Mouse (Mus musculus) cerebellum, postnatal 4 days (tissue): Measurements from ENCODE around the gene Samd11.
A peak's percentile ranks its signal among the peaks of the same experiment; 100 is the strongest.

Experiments used
- DNase-seq, 2 experiments: peaks; one replicate each; pipeline ENCODE4 v3.0.0; 2022; ENCODE audit warnings: low spot score in 2 of 2, mixed read lengths in 1 of 2

Samd11 gene

DNA sequence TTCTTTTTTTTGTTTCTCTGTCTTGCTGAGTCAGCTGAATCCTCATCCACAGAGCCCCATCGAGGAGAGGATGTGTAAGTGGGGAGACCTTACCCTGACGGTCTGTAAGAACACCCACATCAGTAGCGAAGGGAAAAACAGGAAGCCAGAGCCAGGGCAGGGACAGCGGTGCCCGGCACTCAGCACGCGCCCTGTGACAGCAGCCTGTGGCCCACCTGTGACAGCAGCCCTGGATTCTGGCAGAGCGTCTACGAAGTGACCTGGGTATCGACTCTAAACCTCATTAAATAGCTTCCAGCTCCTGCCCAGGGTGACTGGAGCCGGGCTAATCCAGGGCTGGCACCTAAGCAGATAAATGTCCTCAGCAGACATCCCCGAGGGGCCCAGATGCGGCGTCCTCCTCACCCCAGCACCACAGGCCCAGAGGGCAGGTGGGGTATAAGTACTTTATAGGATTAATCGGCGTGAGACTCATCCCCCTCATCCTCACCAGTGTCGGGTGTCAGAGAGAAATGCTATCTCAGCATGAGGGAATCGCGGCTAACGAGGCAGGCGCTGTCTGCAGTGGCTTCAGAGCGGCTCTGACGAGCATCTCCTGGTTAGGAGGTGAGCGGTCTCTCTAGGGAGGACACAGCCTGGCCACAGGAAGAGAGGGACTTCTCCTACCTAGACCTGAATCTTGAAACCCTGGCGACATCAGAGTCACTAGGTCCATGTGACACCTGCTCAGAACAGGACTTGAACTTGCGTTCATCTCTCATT lies at the start of gene Samd11:
Gene Samd11, minus strand, starts transcription at position 580 of the 762 bp plus-strand sequence.
- DNase-seq = no peak

DNA sequence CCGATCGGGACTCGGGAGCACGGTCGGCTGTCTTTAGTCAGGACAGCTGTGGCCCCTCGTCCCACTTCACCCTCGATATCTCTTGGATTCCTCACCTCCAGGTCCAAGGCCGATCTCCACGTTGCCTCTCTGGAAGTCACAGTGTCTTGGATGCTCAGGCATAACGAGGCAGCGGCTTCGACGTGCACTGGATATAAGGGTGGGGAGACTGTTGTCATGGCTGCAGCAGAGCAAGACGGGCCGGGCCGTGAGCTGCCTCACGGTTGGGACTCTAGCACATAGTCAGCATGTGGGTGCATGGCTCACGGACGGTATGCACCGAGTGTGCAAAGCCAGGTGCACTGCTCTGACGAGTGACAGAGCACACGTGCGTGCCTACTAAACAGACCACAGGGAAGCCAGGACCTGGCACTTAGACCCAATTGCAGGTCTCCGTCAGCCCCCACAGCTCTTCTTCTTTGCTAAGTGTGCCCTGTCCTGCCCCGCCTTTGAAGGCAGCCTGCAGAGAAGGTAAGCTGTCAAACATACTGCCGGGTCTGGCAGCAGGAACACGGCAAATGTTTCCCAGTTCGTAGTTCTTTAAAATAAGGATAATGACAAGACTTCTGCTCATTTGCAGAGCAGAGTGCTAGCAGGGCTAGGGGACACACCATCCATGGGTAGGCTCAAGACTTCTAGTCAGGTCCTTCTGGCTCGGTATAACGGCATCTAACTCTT lies 938 bp downstream of the Samd11 start:
- no peak for DNase-seq

DNA sequence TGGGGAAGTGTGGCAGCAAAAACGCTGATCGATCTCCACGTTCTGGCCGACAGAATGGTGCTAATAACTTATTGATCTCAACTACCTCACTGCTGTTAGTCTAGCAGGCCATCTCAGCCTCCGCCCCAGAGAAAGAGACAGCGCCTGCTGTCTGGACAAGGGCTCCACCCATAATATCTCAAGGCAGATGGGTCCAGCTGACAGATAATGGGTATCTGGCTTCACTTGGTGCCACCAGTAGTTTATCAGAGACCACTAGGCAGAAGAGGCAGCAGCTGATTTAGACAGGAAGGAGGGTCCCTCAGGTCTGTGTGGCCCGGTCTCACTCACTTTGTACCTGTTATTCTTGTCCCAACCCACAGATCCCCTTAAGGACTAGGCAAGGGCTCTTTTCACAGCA lies 2.4 kb downstream of the Samd11 start:
- DNase-seq = no peak

DNA sequence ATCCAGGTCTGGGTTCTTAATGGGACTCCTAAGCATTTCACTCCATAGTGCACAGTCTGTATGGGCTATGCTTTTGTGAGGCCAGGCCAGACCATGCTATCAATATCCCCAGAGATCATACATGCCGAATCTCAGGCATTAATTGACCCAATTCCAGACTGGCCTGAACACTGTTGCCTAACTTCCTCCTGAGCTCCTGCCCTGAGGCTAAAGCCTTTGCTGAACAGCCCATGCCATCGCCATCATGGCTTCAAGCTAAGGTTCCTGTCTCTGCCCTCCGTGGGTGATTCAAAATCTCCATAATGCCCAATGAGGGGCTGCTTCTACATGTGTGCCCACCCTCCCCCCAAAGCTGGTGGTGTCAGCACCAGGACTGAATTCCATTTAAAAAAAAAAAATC lies 2.8 kb downstream of the Samd11 start:
- no peak for DNase-seq

DNA sequence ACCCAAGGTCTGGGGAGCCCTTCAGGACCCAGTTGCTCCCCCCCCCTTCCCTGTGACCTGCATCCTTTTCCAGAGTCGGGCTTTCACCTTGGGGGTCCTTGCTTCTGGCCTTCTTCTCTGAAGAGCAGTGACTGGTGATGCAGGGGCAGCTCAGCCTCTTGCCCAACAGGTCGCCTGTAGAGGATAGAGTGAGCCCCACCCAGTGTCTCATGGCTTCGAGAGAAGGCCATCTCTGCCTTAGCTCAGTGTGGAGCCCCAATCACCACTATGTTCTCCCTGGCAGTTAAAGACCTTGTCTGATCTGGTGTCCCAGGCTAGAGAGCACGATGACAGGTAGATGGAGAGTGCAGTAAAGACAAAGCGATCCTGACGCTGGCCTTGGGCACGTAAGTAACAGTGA lies 3.3 kb downstream of the Samd11 start:
- no peak for DNase-seq

DNA sequence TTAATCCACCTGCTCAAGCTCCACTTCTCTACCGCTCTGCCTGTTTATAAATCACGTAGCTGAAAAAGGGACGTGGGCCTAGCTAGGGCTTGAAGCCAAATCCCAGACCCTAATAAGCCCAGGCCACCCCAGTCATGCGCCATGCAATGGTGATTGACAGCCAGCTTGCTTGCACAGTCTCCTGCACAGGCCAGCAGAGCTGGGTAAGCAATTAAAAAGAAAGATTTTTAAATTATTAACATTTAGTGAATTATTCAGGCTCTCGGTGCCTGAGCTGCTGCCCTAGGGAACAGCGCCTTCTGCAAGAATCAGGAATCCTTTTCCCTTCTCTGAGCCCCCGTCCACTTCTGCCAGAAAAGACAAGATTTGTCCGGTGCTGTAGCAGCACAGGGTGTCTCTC lies 4.4 kb downstream of the Samd11 start:
- DNase-seq = no peak

DNA sequence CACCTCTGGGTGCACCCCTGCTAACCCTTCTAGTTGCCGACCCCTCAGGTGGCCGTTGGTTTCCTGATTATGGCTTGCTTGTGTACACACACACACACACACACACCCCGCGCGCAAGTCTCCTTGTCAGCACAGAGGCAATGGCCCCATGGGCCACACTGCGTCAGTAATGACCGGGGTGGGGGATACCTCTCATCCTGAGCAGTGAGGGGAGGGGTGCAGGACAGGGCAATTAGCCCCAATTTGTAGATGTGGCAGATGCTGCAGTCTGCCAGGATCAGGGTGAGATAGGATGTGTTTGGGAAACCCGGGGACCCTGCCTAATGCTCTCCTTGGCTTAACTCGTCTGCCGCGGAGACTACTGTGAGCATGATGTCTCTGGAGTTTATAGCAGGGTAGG lies 5.9 kb downstream of the Samd11 start:
- no peak for DNase-seq

DNA sequence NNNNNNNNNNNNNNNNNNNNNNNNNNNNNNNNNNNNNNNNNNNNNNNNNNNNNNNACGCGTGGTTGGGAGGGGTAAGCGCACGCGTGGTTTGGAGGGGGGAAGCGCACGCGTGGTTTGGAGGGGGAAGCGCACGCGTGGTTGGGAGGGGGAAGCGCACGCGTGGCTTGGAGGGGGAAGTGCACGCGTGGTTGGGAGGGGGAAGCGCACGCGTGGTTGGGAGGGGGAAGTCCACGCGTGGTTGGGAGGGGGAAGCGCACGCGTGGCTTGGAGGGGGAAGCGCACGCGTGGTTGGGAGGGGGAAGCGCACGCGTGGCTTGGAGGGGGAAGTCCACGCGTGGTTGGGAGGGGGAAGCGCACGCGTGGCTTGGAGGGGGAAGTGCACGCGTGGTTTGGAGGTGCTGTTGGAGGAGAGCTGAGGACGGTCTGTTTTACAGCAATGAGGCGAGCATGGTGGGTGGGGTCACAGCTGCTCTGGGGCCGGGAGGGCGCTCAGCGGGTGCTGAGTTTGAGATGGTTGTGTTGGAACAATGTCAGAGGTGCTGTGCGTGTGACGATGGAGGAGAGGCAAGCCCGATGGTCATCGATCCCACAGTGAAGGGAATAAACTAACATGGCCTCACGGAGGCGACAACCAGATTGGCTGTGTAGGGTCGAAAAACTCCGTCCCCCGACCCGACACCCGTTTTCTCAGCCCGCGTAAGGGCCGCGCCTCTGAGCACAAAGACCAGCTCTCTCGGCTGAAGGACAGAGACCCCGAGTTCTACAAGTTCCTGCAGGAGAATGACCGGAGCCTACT lies 18.6 kb downstream of the Samd11 start:
- DNase-seq = no peak

DNA sequence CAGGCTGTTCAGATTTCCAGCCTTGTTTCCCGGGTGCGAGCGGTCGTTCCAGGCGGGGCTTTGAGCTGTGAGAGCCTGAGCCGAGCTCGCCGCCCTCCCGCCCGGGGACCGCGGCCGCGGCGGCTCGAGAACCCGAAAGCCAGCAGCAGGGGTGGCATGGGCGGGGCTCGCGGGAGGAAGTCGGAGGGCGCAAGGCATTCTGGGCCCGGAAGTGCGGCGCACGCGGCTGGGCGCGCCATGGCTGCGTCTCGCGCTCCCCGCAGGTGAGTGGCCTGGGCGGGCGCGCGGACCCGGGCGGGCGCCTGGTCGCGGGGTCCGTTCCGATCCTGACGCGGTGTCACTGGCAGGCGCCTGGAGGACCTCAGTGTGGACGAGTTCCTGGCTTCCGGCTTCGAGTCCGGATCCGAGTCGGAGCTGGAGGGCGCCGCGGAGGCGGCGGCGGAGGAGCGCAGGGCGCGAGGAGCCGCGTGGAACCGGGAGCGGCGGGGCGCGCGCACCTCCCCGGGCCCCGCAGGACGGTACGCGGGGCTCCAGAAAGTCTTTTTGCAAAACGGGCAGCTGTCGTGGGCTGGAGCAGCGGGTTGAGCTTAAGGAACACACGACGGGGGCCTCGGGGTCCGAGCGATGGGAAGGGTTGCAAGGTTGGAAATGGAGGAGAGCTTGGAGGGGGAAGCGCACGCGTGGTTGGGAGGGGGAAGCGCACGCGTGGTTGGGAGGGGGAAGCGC lies 19.5 kb downstream of the Samd11 start, which contains the start of gene Noc2l:
Gene Noc2l, plus strand, starts transcription at position 203 of the 726 bp plus-strand sequence.
- peak; percentile 80 to 89 for DNase-seq

DNA sequence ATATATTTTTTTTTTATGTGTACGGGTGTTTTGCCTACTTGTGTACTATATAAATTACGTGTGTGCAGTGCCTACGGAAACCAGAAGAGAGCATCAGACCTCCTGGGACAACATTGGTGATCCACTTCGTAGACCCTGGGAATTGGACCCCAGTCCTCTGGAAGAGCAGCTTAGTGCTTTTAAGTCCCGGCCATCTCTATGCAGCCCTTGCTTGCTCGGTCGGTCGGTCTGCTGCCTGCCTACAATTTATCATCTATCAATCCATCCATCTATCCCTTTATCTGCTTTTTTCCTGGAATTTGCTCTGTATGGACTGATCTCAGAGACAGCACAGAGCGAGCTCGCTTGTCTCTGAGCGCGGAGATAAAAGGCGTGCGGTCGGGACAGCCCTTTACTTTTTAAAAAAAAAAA lies 20.1 kb downstream of the Samd11 start:
- no peak for DNase-seq

DNA sequence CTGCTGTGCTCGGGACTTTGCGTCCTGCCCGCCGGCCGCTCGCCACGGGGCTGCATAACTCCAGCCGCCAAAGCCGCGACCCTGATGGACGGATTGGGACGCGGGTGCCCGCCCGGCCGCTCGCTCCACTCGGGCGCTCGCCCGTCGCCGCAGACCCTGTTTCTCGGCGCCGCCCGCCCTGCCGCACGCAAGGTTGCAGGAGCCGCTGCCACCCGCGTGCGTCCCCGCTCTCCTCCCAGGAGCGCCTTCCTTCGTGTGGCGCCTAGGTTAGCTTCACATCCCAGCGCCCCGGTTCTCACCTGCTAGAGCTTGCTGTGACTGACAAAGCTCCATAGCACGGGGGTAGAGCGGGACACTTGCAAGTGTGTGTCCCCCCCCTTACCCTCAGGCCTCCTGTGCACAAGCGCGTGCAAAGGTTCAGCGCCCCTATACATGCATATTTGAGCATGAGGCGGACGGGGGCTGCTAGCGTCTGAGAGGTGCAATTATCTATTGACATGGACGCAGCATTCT lies 20.7 kb downstream of the Samd11 start, which contains the start of gene Plekhn1:
Gene Plekhn1, minus strand, starts transcription at position 157 of the 513 bp plus-strand sequence.
- DNase-seq = peak; percentile 52 to 82

DNA sequence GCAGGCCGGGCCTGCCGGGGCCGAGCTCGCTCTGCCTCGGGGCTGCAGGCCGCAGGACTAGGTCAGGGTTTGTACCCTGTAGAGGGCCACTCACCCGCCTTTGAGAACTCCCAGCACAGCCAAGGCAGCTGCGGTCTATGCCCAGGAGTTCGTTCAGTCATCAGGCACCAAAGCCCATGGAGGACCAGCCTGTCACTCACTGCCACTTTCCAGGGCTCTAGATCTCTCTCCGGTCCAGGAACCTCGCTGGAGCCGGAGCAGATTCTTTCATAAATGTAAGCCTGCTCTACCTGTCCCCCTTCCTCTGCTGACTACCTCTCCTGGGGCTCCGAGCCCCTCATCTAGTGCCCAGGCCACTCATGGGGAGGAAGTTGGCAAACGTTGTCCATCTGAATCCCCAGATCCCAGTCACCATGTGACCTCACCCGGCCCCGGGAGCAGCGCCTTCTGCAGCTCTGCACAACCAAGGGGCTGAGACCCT lies 21.4 kb downstream of the Samd11 start:
- no peak for DNase-seq

DNA sequence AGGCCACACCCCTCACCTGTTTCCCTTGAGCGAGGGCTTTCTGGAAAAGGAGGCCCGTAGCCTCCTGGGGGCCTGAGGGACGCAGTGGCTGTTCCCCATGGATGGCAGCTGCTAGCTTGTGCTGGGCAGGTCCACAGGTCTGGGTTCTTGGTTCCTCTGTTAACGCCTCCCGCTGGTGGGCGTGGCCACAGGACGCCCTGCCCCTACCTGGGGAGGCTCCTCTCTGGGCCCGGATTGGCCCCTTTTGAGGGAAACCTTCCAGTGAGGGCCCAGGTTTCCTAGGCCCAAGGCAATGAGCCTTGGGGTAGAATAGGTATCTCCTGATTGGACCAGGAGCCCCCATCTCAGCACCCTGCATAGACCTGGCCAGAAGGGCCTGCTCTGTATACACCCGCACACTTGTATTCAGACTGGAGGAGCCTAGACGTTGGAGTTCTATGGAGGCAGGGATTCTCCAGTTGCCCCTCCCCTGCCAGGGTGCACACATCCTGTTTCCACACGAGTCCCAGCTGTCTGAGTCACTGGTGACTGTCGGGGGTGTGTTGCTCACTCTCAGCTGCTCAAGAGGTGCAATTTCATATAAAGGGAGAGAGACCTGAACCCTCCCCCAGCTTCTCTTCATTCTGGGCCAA lies 26.9 kb downstream of the Samd11 start:
- DNase-seq = no peak

DNA sequence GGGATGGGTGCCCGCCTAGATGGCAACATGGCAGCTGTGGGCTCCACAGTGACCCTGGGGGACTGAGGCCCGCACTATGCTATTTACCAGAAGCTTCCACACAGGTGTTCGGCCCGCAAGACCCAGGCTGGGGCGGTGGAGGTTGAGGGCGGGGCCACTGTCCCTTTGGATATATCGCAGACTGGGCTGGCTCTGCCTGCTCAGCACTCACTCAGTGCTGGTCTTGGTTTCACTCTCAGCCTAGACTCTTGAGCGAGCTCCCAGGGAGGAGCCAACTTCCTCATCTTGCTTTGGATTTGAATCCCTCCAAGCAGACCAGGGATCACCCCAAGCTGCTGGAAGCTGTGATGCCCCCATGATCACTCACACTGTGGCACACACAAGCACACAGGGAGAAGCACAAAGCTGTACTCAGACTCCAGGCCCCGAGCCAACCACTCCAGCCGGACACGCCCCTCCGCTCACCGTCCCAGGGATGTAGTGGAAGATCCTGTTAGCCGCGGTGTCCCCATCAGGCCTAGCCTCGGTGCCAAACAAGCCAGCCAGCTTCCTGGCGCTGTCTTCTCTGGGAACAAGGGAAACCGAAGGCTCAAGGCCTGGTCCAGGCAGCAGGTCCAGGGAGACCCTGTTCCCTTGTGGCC lies 27.6 kb downstream of the Samd11 start:
- no peak for DNase-seq

DNA sequence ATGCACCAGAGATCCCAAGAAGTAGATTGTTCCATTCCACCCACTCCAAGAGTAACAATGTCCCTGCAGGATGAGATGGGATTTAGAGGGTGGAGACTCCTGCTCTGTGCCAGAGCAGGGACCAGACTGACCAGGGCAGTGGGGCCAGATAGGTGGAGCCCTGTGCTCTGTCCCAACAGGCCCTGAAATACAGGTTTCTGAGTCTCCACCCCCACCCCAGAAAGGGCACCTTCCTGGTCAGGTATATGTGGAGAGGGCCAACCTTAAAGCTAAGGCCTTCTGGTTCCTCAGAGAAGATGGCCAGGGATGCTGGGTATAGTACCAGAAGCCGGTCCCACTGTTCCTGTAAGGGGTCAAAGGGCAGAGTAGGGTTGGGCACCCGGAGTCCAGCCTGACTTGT lies 31.2 kb downstream of the Samd11 start:
- DNase-seq = no peak

DNA sequence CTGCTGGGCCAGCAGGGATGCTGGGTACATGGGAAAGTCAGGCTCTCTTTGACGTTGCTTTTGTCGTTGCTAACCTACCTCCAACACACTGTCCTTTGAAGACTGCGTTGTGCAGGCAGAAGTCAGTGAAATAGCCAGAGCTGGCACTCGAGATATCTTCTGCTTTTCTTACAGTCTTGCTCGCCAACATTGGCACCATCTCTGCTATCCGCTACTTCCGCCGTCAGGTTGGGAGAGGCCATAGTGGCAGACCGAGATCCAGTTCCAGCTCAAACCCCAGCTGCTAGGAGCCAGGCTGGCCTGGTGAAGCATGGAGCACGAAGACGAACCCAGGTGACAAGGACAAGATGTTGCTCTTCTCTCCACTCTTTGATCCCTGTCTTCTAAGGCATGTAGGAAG lies 35.5 kb downstream of the Samd11 start:
- DNase-seq = no peak

DNA sequence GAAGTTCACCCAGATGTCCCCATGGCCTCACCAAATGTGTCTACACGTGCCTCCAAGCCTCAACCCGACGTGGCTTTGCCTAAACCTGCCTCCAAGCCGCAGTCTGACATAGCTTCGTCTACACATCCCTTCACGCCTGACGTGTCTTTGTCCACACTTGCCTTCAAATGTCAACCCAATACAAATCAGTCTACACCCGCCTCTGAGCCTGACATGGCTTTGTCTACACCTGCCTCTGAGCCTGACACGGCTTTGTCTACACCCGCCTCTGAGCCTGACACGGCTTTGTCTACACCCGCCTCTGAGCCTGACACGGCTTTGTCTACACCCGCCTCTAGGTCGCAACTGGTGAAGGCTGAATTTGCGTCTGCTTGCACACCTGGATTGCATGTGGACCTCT lies 37.6 kb downstream of the Samd11 start:
- DNase-seq = no peak

DNA sequence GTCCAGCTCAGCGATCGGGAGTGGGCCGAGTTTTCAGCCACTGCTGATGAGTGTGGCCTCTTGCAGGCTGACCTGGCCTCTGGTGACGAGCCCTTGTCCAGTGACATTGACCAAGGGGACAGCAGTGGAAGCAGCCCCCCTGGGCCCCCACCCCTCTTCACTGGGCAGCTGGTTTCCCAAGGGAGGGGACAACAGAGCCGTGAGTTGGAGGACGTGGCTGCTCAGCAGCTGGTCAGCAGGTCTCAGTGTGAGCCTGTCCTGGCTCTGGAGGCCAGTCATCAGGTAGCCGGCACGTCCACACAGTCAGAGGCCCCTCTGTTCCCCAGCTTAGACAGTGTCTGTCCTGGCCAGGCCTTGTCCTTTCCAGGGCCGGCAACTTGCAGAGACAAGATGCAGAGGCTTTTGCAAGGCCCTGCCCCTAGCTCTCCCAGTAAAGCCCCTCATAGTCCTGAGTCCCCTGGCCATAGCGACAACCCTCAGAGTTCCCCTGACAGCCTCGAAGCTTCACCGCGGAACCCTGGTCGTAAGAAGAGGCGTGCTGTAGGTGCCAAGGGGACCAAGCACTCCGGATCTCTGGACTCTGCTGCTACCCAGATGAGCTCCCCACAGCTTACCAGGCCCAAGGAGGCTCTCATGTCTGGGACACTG lies 38.3 kb downstream of the Samd11 start:
- no peak for DNase-seq

DNA sequence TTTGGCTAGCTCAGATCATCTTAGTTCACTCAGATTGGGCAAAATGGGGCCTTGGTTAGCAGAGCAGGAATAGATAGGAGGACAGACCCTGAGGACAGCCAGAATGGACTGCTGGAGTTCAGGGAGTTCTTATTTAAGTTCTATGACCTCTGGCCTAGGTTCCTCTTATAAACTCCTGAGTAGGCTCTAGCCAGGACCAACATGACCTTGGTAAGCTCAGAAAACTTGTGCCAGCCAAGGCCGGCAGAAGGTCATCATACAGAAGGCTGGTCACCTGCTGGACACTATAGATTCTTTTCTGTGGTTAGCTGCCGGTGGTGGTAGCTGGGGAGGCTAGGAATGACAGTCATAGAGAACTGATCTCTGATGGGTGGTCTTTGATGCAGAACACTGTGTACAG lies 39.3 kb downstream of the Samd11 start:
- no peak for DNase-seq

DNA sequence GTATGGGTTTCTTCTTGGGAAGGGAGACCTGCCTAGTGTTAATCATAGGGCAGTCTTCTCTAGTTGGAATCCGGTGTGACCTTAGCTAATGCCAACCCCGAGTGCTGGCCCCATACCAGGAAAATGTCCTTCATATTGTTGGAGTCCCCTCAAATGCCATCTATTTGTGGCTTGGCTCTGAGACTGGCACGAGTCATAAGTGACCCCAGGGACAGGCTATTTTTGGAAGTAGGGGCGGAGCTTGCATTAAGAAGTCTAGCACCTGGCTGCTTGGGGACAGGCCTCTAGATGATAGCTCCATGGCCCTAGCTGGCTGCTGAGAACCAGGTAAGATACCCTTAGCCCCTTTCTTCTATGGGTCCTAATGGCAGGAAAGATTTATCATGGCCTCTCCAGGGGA lies 39.8 kb downstream of the Samd11 start, which contains the start of gene Perm1:
Gene Perm1, plus strand, starts transcription at position 220 of the 400 bp plus-strand sequence.
- no peak for DNase-seq
